Mouse (Mus musculus) liver, postnatal 0 days (tissue): ENCODE measurements at regions not wholly inside any gene's neighbourhood (a gene's known extent, or its start where the extent isn't known, plus 50 kb on each side); places are given as distances from the start of the nearest gene placed in this dataset.

Experiments used
- ATAC-seq: fragments of 200-750 bp; cut with Nextera tagmentation; 2 replicates; pipeline ENCODE4 v1.8.0; 2017; ENCODE audit warnings: mild to moderate bottlenecking, moderate library complexity
- DNase-seq: peaks from one replicate; pipeline ENCODE4 v3.0.0-alpha.2; 2016
- H3K27ac ChIP-seq: fragments of 300-500 bp; sonication (generic); 2 replicates; pipeline ENCODE4 v1.5.1; 2014; ENCODE audit warnings: antibody characterized with exemption, moderate library complexity, mild to moderate bottlenecking, low read depth
- H3K27me3 ChIP-seq: fragments of 300-500 bp; sonication (generic); 2 replicates; pipeline ENCODE4 v1.6.1; 2014; ENCODE audit warnings: low read length, control low read depth, mixed read lengths; ENCODE audit not compliant: insufficient read depth
- H3K36me3 ChIP-seq: fragments of 300-500 bp; sonication (generic); replicated peaks from 2 replicates; pipeline ENCODE4 v1.6.1; 2014; ENCODE audit warnings: mild to moderate bottlenecking, control low read depth, low read length, moderate library complexity, mixed read lengths; ENCODE audit not compliant: insufficient read depth
- H3K4me1 ChIP-seq: fragments of 300-500 bp; sonication (generic); 2 replicates; pipeline ENCODE4 v1.6.1; 2014; ENCODE audit warnings: antibody characterized with exemption, mild to moderate bottlenecking, control low read depth; ENCODE audit not compliant: insufficient read depth
- H3K4me2 ChIP-seq: fragments of 300-500 bp; sonication (generic); 2 replicates; pipeline ENCODE4 v1.6.1; 2014; ENCODE audit warnings: low read depth, mild to moderate bottlenecking, low read length, moderate library complexity, mixed read lengths
- H3K4me3 ChIP-seq: fragments of 300-500 bp; sonication (generic); 2 replicates; pipeline ENCODE4 v1.5.1; 2014; ENCODE audit warnings: low read depth, low read length
- H3K9ac ChIP-seq: fragments of 300-500 bp; sonication (generic); replicated peaks from 2 replicates; pipeline ENCODE4 v1.6.1; 2014; ENCODE audit warnings: mild to moderate bottlenecking, moderate library complexity
- H3K9me3 ChIP-seq: fragments of 300-500 bp; sonication (generic); 2 replicates; pipeline ENCODE4 v1.6.1; 2016; ENCODE audit warnings: mild to moderate bottlenecking, control low read depth, low read length, mixed read lengths
- CTCF ChIP-seq: sonication (generic); IDR thresholded peaks from 2 replicates; pipeline ENCODE4 v1.5.1; 2016; ENCODE audit warnings: antibody characterized with exemption, low read depth
- EP300 ChIP-seq: IDR thresholded peaks from 2 replicates; pipeline ENCODE4 v1.6.1; 2016; ENCODE audit warnings: antibody characterized with exemption, low read depth, mild to moderate bottlenecking
- WGBS: fragments of 180-500 bp; shearing (Covaris S2); extraction: QIAGEN DNeasy Blood & Tissue Kit; methylation state at CpG from one replicate; pipeline ENCODE4 v1.1.7; 2014; ENCODE audit not compliant: insufficient replicate concordance; 5-methylcytosine and 5-hydroxymethylcytosine counted together

DNA sequence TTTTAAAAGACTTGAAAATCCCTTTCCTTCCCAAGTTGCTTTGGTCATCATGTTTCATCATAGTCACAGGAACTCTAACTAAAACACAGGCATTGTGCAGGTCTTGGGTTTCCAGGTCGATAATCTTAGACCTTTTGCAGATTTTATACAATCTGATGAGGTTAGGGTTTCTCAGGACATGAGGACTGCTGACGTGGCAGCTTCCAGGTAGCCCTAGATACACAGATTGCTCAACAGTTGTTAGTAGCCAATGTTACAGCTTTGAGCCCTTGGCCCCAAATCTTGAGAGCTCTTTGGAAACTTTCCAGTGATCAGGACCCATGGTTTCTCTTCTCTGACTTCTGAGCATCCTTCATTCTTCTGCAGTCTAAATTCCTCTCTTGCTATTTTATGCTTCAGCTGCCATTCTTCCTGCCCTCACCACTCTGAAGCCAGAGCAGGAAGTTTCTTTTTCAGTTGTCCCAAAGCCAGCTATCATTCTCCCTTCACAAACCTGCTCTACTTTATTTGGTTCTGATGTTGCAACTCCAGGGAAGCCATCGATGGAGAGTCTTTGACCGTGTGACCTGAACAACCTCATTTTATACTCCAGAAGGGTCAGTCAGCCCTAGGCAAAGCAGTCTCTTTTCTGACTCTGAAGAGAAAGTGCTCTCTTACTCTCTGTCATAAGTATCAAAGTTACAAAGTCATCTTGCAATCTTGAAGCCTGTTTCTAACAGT is 71.3 kb upstream of the A1bg start:
- Histone ChIP-seq H3K4me1 (no peaks in the 10 kb centered on the region), H3K4me3 (no peak overlapping the region), H3K9me3 (no peaks in the 10 kb centered on the region), H3K27ac (no peak overlapping the region), H3K27me3 (no peaks in the 10 kb centered on the region), H3K36me3 (no peaks in the 10 kb centered on the region), H3K4me2 (no peak overlapping the region), H3K9ac (no peak overlapping the region)
- TF ChIP-seq EP300, result no peak
- TF ChIP-seq CTCF, result no peak
- no peak for ATAC-seq
- WGBS, result 68% methylated on average over 4 of the region's 4 CpGs
- DNase-seq, result no peak

- Histone ChIP-seq H3K4me3 (no peak overlapping the region), H3K9ac (no peak overlapping the region), H3K4me2 (no peak overlapping the region), H3K27me3 (no peaks in the 10 kb centered on the region), H3K36me3 (no peaks in the 10 kb centered on the region), H3K4me1 (no peaks in the 10 kb centered on the region), H3K9me3 (no peaks in the 10 kb centered on the region), H3K27ac (no peak overlapping the region)
- TF ChIP-seq EP300 (no peak), CTCF (no peak)
- no peak for DNase-seq
- no peak for ATAC-seq
- WGBS, result 81% methylated on average over 2 of the region's 2 CpGs
These were observed 70.6 kb upstream of the A1bg start for GRCm38 (mm10) chr15:60993394-60993793.

GRCm38 (mm10) chr15:60982576-60982975 is 59.8 kb upstream of the A1bg start:
- Histone ChIP-seq H3K27me3 (no peaks in the 10 kb centered on the region), H3K4me2 (no peak overlapping the region), H3K4me3 (no peak overlapping the region), H3K27ac (no peak overlapping the region), H3K9me3 (no peaks in the 10 kb centered on the region), H3K36me3 (no peaks in the 10 kb centered on the region), H3K9ac (no peak overlapping the region), H3K4me1 (no peaks in the 10 kb centered on the region)
- 69% methylated on average over 2 of the region's 2 CpGs for WGBS
- ATAC-seq (no peak), DNase-seq (no peak)
- TF ChIP-seq CTCF (no peak), EP300 (no peak)
